Mouse (Mus musculus) liver, embryonic 11.5 days (tissue): Measurements from ENCODE around the gene Lrrtm3. TPM values are rescaled to one million over a fixed set of nuclear protein-coding genes. Genes with fewer than 3 reads are reported as not detected.

Source experiments
- ATAC-seq: fragments of 200-750 bp; cut with Nextera tagmentation; replicated peaks from 2 replicates; pipeline ENCODE4 v1.8.0; 2017; ENCODE audit warnings: moderate number of reproducible peaks, mild to moderate bottlenecking, moderate TSS enrichment, moderate library complexity; ENCODE audit not compliant: low FRiP score
- DNase-seq: peaks from one replicate; pipeline ENCODE4 v3.0.0-alpha.2; 2017; ENCODE audit warnings: low spot score
- H3K27ac ChIP-seq: fragments of 300-500 bp; sonication (generic); 2 replicates; pipeline ENCODE4 v1.5.1; 2014; ENCODE audit warnings: mild to moderate bottlenecking, low read depth, low read length, control low read depth
- H3K27me3 ChIP-seq: fragments of 300-500 bp; sonication (generic); replicated peaks from 2 replicates; pipeline ENCODE4 v1.6.1; 2014; ENCODE audit warnings: low read length, mixed read lengths; ENCODE audit not compliant: control insufficient read depth, insufficient read depth
- H3K36me3 ChIP-seq: fragments of 300-500 bp; sonication (generic); 2 replicates; pipeline ENCODE4 v1.6.1; 2014; ENCODE audit warnings: mild to moderate bottlenecking, low read length, moderate library complexity, mixed read lengths; ENCODE audit not compliant: control insufficient read depth, insufficient read depth
- H3K4me1 ChIP-seq: fragments of 300-500 bp; sonication (generic); replicated peaks from 2 replicates; pipeline ENCODE4 v1.6.1; 2014; ENCODE audit warnings: low read length, mixed read lengths; ENCODE audit not compliant: control insufficient read depth, insufficient read depth
- H3K4me2 ChIP-seq: fragments of 300-500 bp; sonication (generic); 2 replicates; pipeline ENCODE4 v1.6.1; 2014; ENCODE audit warnings: mild to moderate bottlenecking, control low read depth, moderate library complexity
- H3K4me3 ChIP-seq: fragments of 300-500 bp; sonication (generic); 2 replicates; pipeline ENCODE4 v1.5.1; 2014; ENCODE audit warnings: low read depth, low read length, control low read depth
- H3K9ac ChIP-seq: fragments of 300-500 bp; sonication (generic); 2 replicates; pipeline ENCODE4 v1.6.1; 2014; ENCODE audit warnings: low read depth, low read length, control low read depth
- H3K9me3 ChIP-seq: fragments of 300-500 bp; sonication (generic); 2 replicates; pipeline ENCODE4 v1.6.1; 2016; ENCODE audit warnings: low read length, inconsistent platforms, mixed read lengths; ENCODE audit not compliant: control insufficient read depth
- WGBS: fragments of 180-500 bp; shearing (Covaris S2); extraction: QIAGEN DNeasy Blood & Tissue Kit; methylation state at CpG from one replicate; pipeline ENCODE4 v1.1.7; 2014; 5-methylcytosine and 5-hydroxymethylcytosine counted together
- polyA plus RNA-seq: library from polyadenylated mRNA; unstranded; fragments of >200 nt; fragmentation: Nextera tagmentation; extraction: Ambion mirVana; gene quantifications from 2 replicates; pipeline ENCODE4 v1.2.1, GENCODE M21; 2014

Gene Lrrtm3
- polyA plus RNA-seq, 1 experiment from 2014 or later, result 0.52 TPM

GRCm38 (mm10) chr10:64087936-64088773 is 1.9 kb downstream of the Lrrtm3 start:
- WGBS, result 6% methylated on average over 26 of the region's 26 CpGs
- peak overlapping the region; percentile 51 for H3K4me2 ChIP-seq
- no peaks in the 10 kb centered on the region for H3K9me3 ChIP-seq
- no peak overlapping the region for H3K9ac ChIP-seq
- peak overlapping the region; percentile 33; the same call in 1 of the 2 replicates for H3K4me3 ChIP-seq
- H3K36me3 ChIP-seq, result no peaks in the 10 kb centered on the region
- DNase-seq (no peak), ATAC-seq (no peak)
- no peaks in the 10 kb centered on the region for H3K4me1 ChIP-seq
- H3K27ac ChIP-seq, result no peak overlapping the region
- H3K27me3 ChIP-seq, result peaks cover 25% of the 10 kb centered on the region

GRCm38 (mm10) chr10:64087521-64087920 is 2.6 kb downstream of the Lrrtm3 start:
- Histone ChIP-seq H3K27me3 (peaks cover 25% of the 10 kb centered on the region), H3K4me2 (peak overlapping the region; percentile 51), H3K9ac (no peak overlapping the region), H3K27ac (no peak overlapping the region), H3K4me3 (peak overlapping the region; percentile 33; the same call in 1 of the 2 replicates), H3K4me1 (no peaks in the 10 kb centered on the region), H3K9me3 (no peaks in the 10 kb centered on the region), H3K36me3 (no peaks in the 10 kb centered on the region)
- under 1% methylated on average over 12 of the region's 12 CpGs for WGBS
- no peak for DNase-seq
- no peak for ATAC-seq

DNA sequence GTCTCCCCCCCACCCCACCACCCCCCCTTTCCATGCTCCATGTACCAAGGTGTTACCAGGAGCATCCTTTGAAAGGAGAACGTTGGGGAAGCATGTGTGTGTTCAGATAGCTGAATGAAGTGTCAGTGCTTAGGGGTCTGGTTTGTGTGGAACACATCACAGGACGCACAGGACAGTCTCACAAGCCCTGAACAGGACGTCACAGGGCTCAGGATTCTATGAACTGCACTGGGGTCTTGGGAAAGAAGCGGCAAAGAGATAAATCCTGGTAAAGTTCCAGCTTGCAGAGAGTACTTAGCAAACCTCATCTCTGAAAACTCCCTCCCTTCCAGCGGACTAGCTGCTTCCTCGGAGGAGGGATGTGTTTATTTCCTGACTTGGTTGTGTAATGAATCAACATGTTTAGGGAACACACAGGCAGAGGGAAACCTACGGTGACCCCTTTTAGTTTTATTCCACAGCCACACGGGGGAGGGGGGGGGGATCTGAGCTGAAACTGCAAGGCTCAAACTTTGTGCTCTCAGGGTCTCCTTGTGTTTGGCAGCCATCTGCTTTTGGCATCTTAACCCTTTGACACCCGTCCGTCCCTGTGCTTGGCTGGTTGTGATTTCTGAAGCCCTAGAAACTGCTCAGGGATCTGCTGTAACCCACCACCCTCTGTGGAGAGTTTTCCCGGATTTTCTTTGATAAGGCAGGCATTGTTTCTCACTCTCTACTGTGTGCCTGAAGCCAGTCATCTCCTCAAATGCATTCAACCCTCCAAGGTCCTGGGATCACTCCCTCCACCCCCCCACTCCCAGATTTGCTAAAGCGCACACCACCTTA is 3.3 kb downstream of the Lrrtm3 start:
- no peaks in the 10 kb centered on the region for H3K36me3 ChIP-seq
- no peak for ATAC-seq
- no peak for DNase-seq
- H3K4me3 ChIP-seq, result no peak overlapping the region
- H3K9me3 ChIP-seq, result no peaks in the 10 kb centered on the region
- no peak overlapping the region for H3K27ac ChIP-seq
- H3K27me3 ChIP-seq, result peaks cover 25% of the 10 kb centered on the region
- no peaks in the 10 kb centered on the region for H3K4me1 ChIP-seq
- peak overlapping the region; percentile 33; the same call in 1 of the 2 replicates for H3K4me2 ChIP-seq
- no peak overlapping the region for H3K9ac ChIP-seq
- WGBS, result 6% methylated on average over 12 of the region's 12 CpGs

DNA sequence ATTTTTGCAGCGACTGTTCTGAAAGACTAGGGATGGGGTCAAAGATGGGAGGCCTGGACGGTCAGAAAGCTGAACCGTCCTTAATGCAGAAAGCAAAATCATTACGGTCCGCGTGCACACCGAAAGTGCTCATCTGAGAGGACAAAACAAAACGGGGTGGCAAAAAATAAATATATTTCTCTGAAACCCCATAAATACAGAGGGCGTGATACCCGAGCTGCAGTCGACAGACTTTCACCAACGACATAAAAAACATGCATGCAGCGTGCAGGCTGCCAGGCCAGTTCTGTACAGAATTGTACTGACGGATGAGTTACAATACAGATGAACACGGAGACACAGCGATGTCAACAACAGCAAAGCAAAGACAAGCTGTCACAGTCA is 3.9 kb downstream of the Lrrtm3 start:
- WGBS, result 72% methylated on average over 16 of the region's 16 CpGs
- Histone ChIP-seq H3K4me3 (no peak overlapping the region), H3K4me1 (no peaks in the 10 kb centered on the region), H3K9me3 (no peaks in the 10 kb centered on the region), H3K27me3 (peaks cover 25% of the 10 kb centered on the region), H3K36me3 (no peaks in the 10 kb centered on the region), H3K27ac (no peak overlapping the region), H3K4me2 (no peak overlapping the region), H3K9ac (no peak overlapping the region)
- ATAC-seq, result no peak
- no peak for DNase-seq

GRCm38 (mm10) chr10:64084465-64084864 is 5.6 kb downstream of the Lrrtm3 start:
- ATAC-seq (no peak), DNase-seq (no peak)
- WGBS, result 48% methylated on average over 4 of the region's 4 CpGs
- Histone ChIP-seq H3K27ac (no peak overlapping the region), H3K36me3 (no peaks in the 10 kb centered on the region), H3K4me3 (no peak overlapping the region), H3K9ac (no peak overlapping the region), H3K4me2 (no peak overlapping the region), H3K27me3 (peaks cover 17% of the 10 kb centered on the region), H3K4me1 (no peaks in the 10 kb centered on the region), H3K9me3 (no peaks in the 10 kb centered on the region)

DNA sequence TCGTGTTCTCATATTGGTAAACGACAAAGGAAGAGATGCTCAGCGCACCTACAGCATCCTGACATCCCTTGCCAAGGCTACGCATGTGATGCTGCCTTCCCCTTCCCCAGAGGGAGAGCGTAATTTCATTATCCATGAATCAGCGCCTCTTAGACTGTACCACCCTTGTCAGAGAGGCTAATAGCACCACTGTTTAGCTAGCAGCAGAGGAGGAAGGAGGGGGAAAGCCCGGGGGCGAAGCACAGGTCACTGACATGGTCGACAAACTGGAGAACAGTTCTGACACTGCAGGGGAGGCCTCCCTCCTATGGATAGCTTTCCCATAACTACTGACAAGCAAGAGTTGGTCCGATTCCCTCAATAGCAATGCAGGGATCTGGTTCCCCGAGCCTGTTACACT is 6.3 kb downstream of the Lrrtm3 start:
- Histone ChIP-seq H3K27me3 (peaks cover 14% of the 10 kb centered on the region), H3K9me3 (no peaks in the 10 kb centered on the region), H3K4me1 (no peaks in the 10 kb centered on the region), H3K36me3 (no peaks in the 10 kb centered on the region), H3K4me2 (no peak overlapping the region), H3K9ac (no peak overlapping the region), H3K27ac (no peak overlapping the region), H3K4me3 (no peak overlapping the region)
- 63% methylated on average over 11 of the region's 11 CpGs for WGBS
- ATAC-seq, result no peak
- DNase-seq, result no peak

- Histone ChIP-seq H3K27me3 (no peaks in the 10 kb centered on the region; the same call in none of the 2 replicates), H3K4me3 (no peak overlapping the region), H3K4me2 (no peak overlapping the region), H3K4me1 (no peaks in the 10 kb centered on the region), H3K36me3 (no peaks in the 10 kb centered on the region), H3K9me3 (no peaks in the 10 kb centered on the region), H3K9ac (no peak overlapping the region), H3K27ac (no peak overlapping the region)
- no peak for ATAC-seq
- no peak for DNase-seq
- WGBS, result 62% methylated on average over 3 of the region's 3 CpGs
Measured at GRCm38 (mm10) chr10:64082345-64082744, 7.7 kb downstream of the Lrrtm3 start.

- H3K4me2 ChIP-seq, result no peak overlapping the region
Measured at GRCm38 (mm10) chr10:64076410-64077052, 13.5 kb downstream of the Lrrtm3 start.

More at GRCm38 (mm10) chr10:64076410-64077052, 13.5 kb downstream of the Lrrtm3 start:
- Histone ChIP-seq H3K4me3 (no peak overlapping the region), H3K4me1 (no peaks in the 10 kb centered on the region), H3K9ac (no peak overlapping the region), H3K27ac (no peak overlapping the region), H3K36me3 (no peaks in the 10 kb centered on the region), H3K9me3 (no peaks in the 10 kb centered on the region), H3K27me3 (no peaks in the 10 kb centered on the region)
- ATAC-seq, result no peak
- WGBS, result 53% methylated on average over 10 of the region's 10 CpGs
- no peak for DNase-seq
